Mouse (Mus musculus) activated CD4-positive, CD25-positive, alpha-beta regulatory T cell, adult 4 months (primary cell): ENCODE measurements at regions not wholly inside any gene's neighbourhood (a gene's known extent, or its start where the extent isn't known, plus 50 kb on each side); places are given as distances from the start of the nearest gene placed in this dataset.
"Not testable (repeated sequence)": the region's sequence is repeated elsewhere in the genome, so short reads cannot be mapped to it uniquely, and the experiment has no call there.

Experiments used
- ATAC-seq: one replicate; pipeline ENCODE4 v1.8.0; 2017

GRCm38 (mm10) chr12:106310171-106310570, 300.1 kb downstream of the Vrk1 start:
- peak; percentile 37 for ATAC-seq

GRCm38 (mm10) chr12:106310585-106311319, 300.7 kb downstream of the Vrk1 start:
- ATAC-seq = peak; percentile 66

- peak; percentile 11 for ATAC-seq
Measured at GRCm38 (mm10) chr12:106311320-106311825, 301.3 kb downstream of the Vrk1 start.

GRCm38 (mm10) chr12:106311831-106312600, 302.0 kb downstream of the Vrk1 start:
- no peak for ATAC-seq

GRCm38 (mm10) chr12:106317738-106318137, 307.7 kb downstream of the Vrk1 start:
- no peak for ATAC-seq

- ATAC-seq = no peak
Measured at GRCm38 (mm10) chr12:106321511-106321910, 311.5 kb downstream of the Vrk1 start.

GRCm38 (mm10) chr12:106326611-106327010, 316.6 kb downstream of the Vrk1 start:
- no peak for ATAC-seq

GRCm38 (mm10) chr12:106327351-106327750, 317.3 kb downstream of the Vrk1 start:
- ATAC-seq = no peak

- no peak for ATAC-seq
Measured at GRCm38 (mm10) chr12:106357867-106358266, 347.8 kb downstream of the Vrk1 start.

GRCm38 (mm10) chr12:106361646-106362045, 351.6 kb downstream of the Vrk1 start:
- ATAC-seq = not testable (repeated sequence)

GRCm38 (mm10) chr12:106374840-106375375, 364.9 kb downstream of the Vrk1 start:
- ATAC-seq = no peak

- ATAC-seq = no peak
Measured at GRCm38 (mm10) chr12:106375886-106376285, 365.9 kb downstream of the Vrk1 start.

- no peak for ATAC-seq
Measured at GRCm38 (mm10) chr12:106376783-106377182, 366.8 kb downstream of the Vrk1 start.

- ATAC-seq = no peak
Measured at GRCm38 (mm10) chr12:106377281-106377680, 367.3 kb downstream of the Vrk1 start.

- no peak for ATAC-seq
Measured at GRCm38 (mm10) chr12:106377761-106378160, 367.7 kb downstream of the Vrk1 start.

- ATAC-seq = no peak
Measured at GRCm38 (mm10) chr12:106378303-106379075, 368.5 kb downstream of the Vrk1 start.

- ATAC-seq = no peak
Measured at GRCm38 (mm10) chr12:106379151-106379594, 369.1 kb downstream of the Vrk1 start.

- ATAC-seq = no peak
Measured at GRCm38 (mm10) chr12:106379779-106380178, 369.8 kb downstream of the Vrk1 start.

GRCm38 (mm10) chr12:106381821-106382220, 371.8 kb downstream of the Vrk1 start:
- no peak for ATAC-seq

GRCm38 (mm10) chr12:106389214-106389613, 379.2 kb downstream of the Vrk1 start:
- no peak for ATAC-seq

- no peak for ATAC-seq
Measured at GRCm38 (mm10) chr12:106392316-106392715, 382.3 kb downstream of the Vrk1 start.

GRCm38 (mm10) chr12:106399085-106399484, 389.1 kb downstream of the Vrk1 start:
- no peak for ATAC-seq

- ATAC-seq = no peak
Measured at GRCm38 (mm10) chr12:106411075-106411474, 401.0 kb downstream of the Vrk1 start.
